Mouse (Mus musculus) MEL-GATA-1-ER (cell line): ENCODE results near the gene Gm49601.

Experiments
- DNase-seq: peaks from one replicate; pipeline ENCODE4 v3.0.0-alpha.2; 2012; ENCODE audit warnings: low read depth; ENCODE audit errors: extremely low read depth

Gm49601 gene

GRCm38 (mm10) chr16:18629390-18630231 lies 3.4 kb upstream of the Gm49601 start, which contains the start of gene Sept5:
Sept5 (minus strand) TSS chr16:18629954.
- no peak for DNase-seq

- no peak for DNase-seq
Observed at GRCm38 (mm10) chr16:18628948-18629340, 2.7 kb upstream of the Gm49601 start.

- DNase-seq: no peak
Observed at GRCm38 (mm10) chr16:18628206-18628947, 2.1 kb upstream of the Gm49601 start.

GRCm38 (mm10) chr16:18627163-18627562 lies 936 bp upstream of the Gm49601 start:
- DNase-seq: no peak

GRCm38 (mm10) chr16:18625791-18626311 lies 376 bp downstream of the Gm49601 start:
- no peak for DNase-seq

- no peak for DNase-seq
Observed at GRCm38 (mm10) chr16:18625097-18625496, 1.1 kb downstream of the Gm49601 start.

GRCm38 (mm10) chr16:18624641-18625040 lies 1.6 kb downstream of the Gm49601 start:
- no peak for DNase-seq

GRCm38 (mm10) chr16:18623751-18624540 lies 2.3 kb downstream of the Gm49601 start:
- DNase-seq: no peak

- no peak for DNase-seq
Observed at GRCm38 (mm10) chr16:18622916-18623750, 3.1 kb downstream of the Gm49601 start.

GRCm38 (mm10) chr16:18622019-18622418 lies 4.2 kb downstream of the Gm49601 start, which contains the start of gene Gp1bb:
Gp1bb (minus strand) TSS chr16:18622403.
- no peak for DNase-seq

- DNase-seq: no peak
Observed at GRCm38 (mm10) chr16:18621362-18622001, 4.7 kb downstream of the Gm49601 start.

GRCm38 (mm10) chr16:18620601-18621361 lies 5.4 kb downstream of the Gm49601 start:
- DNase-seq: no peak

- no peak for DNase-seq
Observed at GRCm38 (mm10) chr16:18620201-18620600, 6.0 kb downstream of the Gm49601 start.

- DNase-seq: no peak
Observed at GRCm38 (mm10) chr16:18619110-18619509, 7.1 kb downstream of the Gm49601 start.

- no peak for DNase-seq
Observed at GRCm38 (mm10) chr16:18618297-18618696, 7.9 kb downstream of the Gm49601 start.

GRCm38 (mm10) chr16:18617370-18618065 lies 8.7 kb downstream of the Gm49601 start:
- peak; percentile 57 for DNase-seq

GRCm38 (mm10) chr16:18613301-18613700 lies 12.9 kb downstream of the Gm49601 start:
- no peak for DNase-seq

GRCm38 (mm10) chr16:18611752-18612151 lies 14.5 kb downstream of the Gm49601 start:
- no peak for DNase-seq

- no peak for DNase-seq
Observed at GRCm38 (mm10) chr16:18609099-18609498, 17.1 kb downstream of the Gm49601 start.
